Comparison of ENCODE assay signal across 32 mouse cellular contexts in the genomic region with DNA sequence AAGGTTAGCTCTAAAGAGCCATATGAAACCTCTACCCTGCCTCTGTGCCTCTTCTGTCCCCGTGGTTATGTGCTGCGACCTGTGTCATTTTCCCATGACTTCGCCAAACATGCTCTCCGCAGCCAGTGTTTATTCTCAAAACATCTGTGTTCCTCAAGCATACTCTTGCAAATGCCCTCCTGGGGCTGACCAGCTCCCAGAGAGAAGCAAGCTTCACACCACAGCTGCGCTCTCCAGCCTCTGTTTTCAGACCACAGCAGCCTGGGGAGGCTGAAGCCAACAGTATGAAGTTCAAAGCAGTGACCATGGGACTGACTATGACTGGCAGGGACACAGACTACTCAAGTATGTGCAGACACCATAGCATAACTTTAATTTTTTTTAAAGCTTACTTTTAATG.
DNase-seq lines count a peak whose midpoint lies in the region; ATAC-seq and TF ChIP-seq lines count a peak whose summit lies in the region.
"Had no signal": no experiment of that assay in that cellular context is flagged by ENCODE, and none has a peak within 500 bp of the region (broad histone marks: within the 10 kb centered on the region; RNA-seq: fewer than 3 reads in every experiment).

No protein-coding gene starts in this region.

- H3K4me3 ChIP-seq in intestine, embryonic 16.5 days (ENCODE audit: low read length), result no peak overlapping the region
- H3K4me3 ChIP-seq in intestine, postnatal 0 days (ENCODE audit: low read depth, low read length), result no peak overlapping the region
- no peak overlapping the region for H3K4me3 ChIP-seq in kidney, adult 2 months (ENCODE audit: insufficient read depth, low read depth, low read length)
- H3K4me3 ChIP-seq in kidney, embryonic 16.5 days (ENCODE audit: low read length), result no peak overlapping the region
- H3K4me3 ChIP-seq in hindbrain, embryonic 12.5 days, result no peak overlapping the region
- no peak overlapping the region for H3K4me3 ChIP-seq in hindbrain, embryonic 16.5 days (ENCODE audit: low read length)
- H3K4me3 ChIP-seq: embryonic facial prominence, embryonic 10.5 days; embryonic facial prominence, embryonic 15.5 days; forebrain, embryonic 12.5 days; hindbrain, embryonic 10.5 days; intestine, embryonic 15.5 days; limb, embryonic 15.5 days; liver, embryonic 13.5 days; myocyte; neural tube, embryonic 12.5 days had no signal

- H3K9ac ChIP-seq in intestine, embryonic 16.5 days (ENCODE audit: low read depth, low read length), result 0 out of 2 replicates have a peak overlapping the region, but pooled peaks have one; percentile 7
- no peak overlapping the region for H3K9ac ChIP-seq in intestine, postnatal 0 days (ENCODE audit: low read depth, low read length)
- H3K9ac ChIP-seq in kidney, embryonic 16.5 days (replicated peaks; ENCODE audit: low read length), result no peak overlapping the region
- H3K9ac ChIP-seq in hindbrain, embryonic 12.5 days, result no peak overlapping the region
- no peak overlapping the region for H3K9ac ChIP-seq in hindbrain, embryonic 16.5 days (ENCODE audit: low read depth, low read length)
- H3K9ac ChIP-seq: embryonic facial prominence, embryonic 15.5 days; forebrain, embryonic 12.5 days; forebrain, postnatal 0 days; intestine, embryonic 15.5 days; limb, embryonic 15.5 days; liver, embryonic 13.5 days; neural tube, embryonic 12.5 days had no signal

- H3K4me1 ChIP-seq in intestine, embryonic 16.5 days (ENCODE audit: control insufficient read depth, insufficient read depth, low read length), result no peaks in the 10 kb centered on the region
- no peaks in the 10 kb centered on the region for H3K4me1 ChIP-seq in intestine, postnatal 0 days (replicated peaks; ENCODE audit: control insufficient read depth, insufficient read depth, low read length)
- no peaks in the 10 kb centered on the region for H3K4me1 ChIP-seq in kidney, adult 2 months (ENCODE audit: control insufficient read depth, insufficient read depth, low read length)
- no peaks in the 10 kb centered on the region for H3K4me1 ChIP-seq in kidney, embryonic 16.5 days (ENCODE audit: insufficient read depth, low read length)
- H3K4me1 ChIP-seq in hindbrain, embryonic 12.5 days, result peaks cover 6% of the 10 kb centered on the region; the same call in 1 of the 2 replicates
- no peaks in the 10 kb centered on the region for H3K4me1 ChIP-seq in hindbrain, embryonic 16.5 days (ENCODE audit: control insufficient read depth, insufficient read depth, low read depth, low read length)
- H3K4me1 ChIP-seq: forebrain, embryonic 12.5 days; intestine, embryonic 15.5 days; liver, embryonic 13.5 days; neural tube, embryonic 12.5 days had no signal

- no peak for TF ChIP-seq POLR2A in kidney, adult 2 months (IDR thresholded peaks at IDR 0.05; ENCODE audit: low read depth, low read length)

- no peak for ATAC-seq in intestine, embryonic 16.5 days
- ATAC-seq in intestine, postnatal 0 days, result no peak
- peak; percentile 52 for ATAC-seq in kidney, embryonic 16.5 days (ENCODE audit: low FRiP score, low TSS enrichment)
- no peak for ATAC-seq in hindbrain, embryonic 12.5 days (ENCODE audit: low FRiP score)
- no peak for ATAC-seq in hindbrain, embryonic 16.5 days
- ATAC-seq: forebrain, postnatal 0 days; hindbrain, postnatal 0 days; intestine, embryonic 15.5 days; midbrain, embryonic 16.5 days had no signal

- no peaks in the 10 kb centered on the region for H3K27me3 ChIP-seq in intestine, embryonic 16.5 days (replicated peaks; ENCODE audit: control insufficient read depth, insufficient read depth, low read length)
- H3K27me3 ChIP-seq in intestine, postnatal 0 days (replicated peaks; ENCODE audit: control insufficient read depth, insufficient read depth, low read length), result no peaks in the 10 kb centered on the region
- no peaks in the 10 kb centered on the region for H3K27me3 ChIP-seq in kidney, adult 2 months (replicated peaks; ENCODE audit: control insufficient read depth, insufficient read depth, low read length)
- no peaks in the 10 kb centered on the region; the same call in 1 of the 2 replicates for H3K27me3 ChIP-seq in kidney, embryonic 16.5 days (ENCODE audit: insufficient read depth, low read length)
- H3K27me3 ChIP-seq in hindbrain, embryonic 12.5 days, result 0 out of 2 replicates have a peak, but pooled peaks cover 3% of the 10 kb centered on the region
- no peaks in the 10 kb centered on the region for H3K27me3 ChIP-seq in hindbrain, embryonic 16.5 days (replicated peaks; ENCODE audit: control insufficient read depth, insufficient read depth, low read length)
- H3K27me3 ChIP-seq: embryonic facial prominence, embryonic 15.5 days; forebrain, embryonic 12.5 days; intestine, embryonic 15.5 days; neural tube, embryonic 12.5 days had no signal

- H3K36me3 ChIP-seq in intestine, embryonic 16.5 days (ENCODE audit: control insufficient read depth, insufficient read depth, low read length), result no peaks in the 10 kb centered on the region
- H3K36me3 ChIP-seq in intestine, postnatal 0 days (ENCODE audit: control insufficient read depth, insufficient read depth), result no peaks in the 10 kb centered on the region
- H3K36me3 ChIP-seq in kidney, adult 2 months (ENCODE audit: control insufficient read depth, insufficient read depth, low read length), result no peaks in the 10 kb centered on the region
- H3K36me3 ChIP-seq in kidney, embryonic 16.5 days (ENCODE audit: insufficient read depth, low read length), result no peaks in the 10 kb centered on the region
- no peaks in the 10 kb centered on the region for H3K36me3 ChIP-seq in hindbrain, embryonic 12.5 days
- no peaks in the 10 kb centered on the region for H3K36me3 ChIP-seq in hindbrain, embryonic 16.5 days (ENCODE audit: control insufficient read depth, insufficient read depth, low read length)
- H3K36me3 ChIP-seq: embryonic facial prominence, embryonic 10.5 days; embryonic facial prominence, embryonic 15.5 days; forebrain, embryonic 12.5 days; G1E; hindbrain, embryonic 10.5 days; intestine, embryonic 15.5 days; limb, embryonic 15.5 days; liver, embryonic 13.5 days; neural tube, embryonic 12.5 days had no signal

- WGBS in intestine, embryonic 16.5 days, result 56% methylated on average over 5 of the region's 5 CpGs
- WGBS in intestine, postnatal 0 days, result 50% methylated on average over 5 of the region's 5 CpGs
- 36% methylated on average over 5 of the region's 5 CpGs for WGBS in kidney, adult 2 months
- WGBS in kidney, embryonic 16.5 days, result 19% methylated on average over 5 of the region's 5 CpGs
- WGBS in hindbrain, embryonic 12.5 days, result 39% methylated on average over 5 of the region's 5 CpGs
- WGBS in hindbrain, embryonic 16.5 days, result 56% methylated on average over 5 of the region's 5 CpGs

- no peak overlapping the region for H3K4me2 ChIP-seq in intestine, embryonic 16.5 days (ENCODE audit: low read depth, low read length)
- no peak overlapping the region for H3K4me2 ChIP-seq in intestine, postnatal 0 days (replicated peaks; ENCODE audit: low read depth)
- no peak overlapping the region for H3K4me2 ChIP-seq in kidney, embryonic 16.5 days (replicated peaks; ENCODE audit: low read depth, low read length)
- no peak overlapping the region for H3K4me2 ChIP-seq in hindbrain, embryonic 12.5 days (replicated peaks)
- no peak overlapping the region for H3K4me2 ChIP-seq in hindbrain, embryonic 16.5 days (ENCODE audit: low read length)
- H3K4me2 ChIP-seq: embryonic facial prominence, embryonic 15.5 days; forebrain, embryonic 12.5 days; intestine, embryonic 15.5 days; limb, embryonic 15.5 days; liver, embryonic 13.5 days; midbrain, embryonic 11.5 days; neural tube, embryonic 12.5 days had no signal

- no peaks in the 10 kb centered on the region for H3K9me3 ChIP-seq in intestine, embryonic 16.5 days (ENCODE audit: control insufficient read depth, low read length)
- H3K9me3 ChIP-seq in intestine, postnatal 0 days (ENCODE audit: control insufficient read depth), result no peaks in the 10 kb centered on the region
- H3K9me3 ChIP-seq in kidney, embryonic 16.5 days (ENCODE audit: low read length), result no peaks in the 10 kb centered on the region
- no peaks in the 10 kb centered on the region for H3K9me3 ChIP-seq in hindbrain, embryonic 12.5 days (replicated peaks)
- no peaks in the 10 kb centered on the region for H3K9me3 ChIP-seq in hindbrain, embryonic 16.5 days (ENCODE audit: control insufficient read depth, low read length)
- H3K9me3 ChIP-seq: embryonic facial prominence, embryonic 10.5 days; embryonic facial prominence, embryonic 15.5 days; forebrain, embryonic 12.5 days; G1E; hindbrain, embryonic 10.5 days; intestine, embryonic 15.5 days; limb, embryonic 15.5 days; liver, embryonic 13.5 days; neural tube, embryonic 12.5 days had no signal

- no peak overlapping the region for H3K27ac ChIP-seq in intestine, embryonic 16.5 days (ENCODE audit: low read length)
- H3K27ac ChIP-seq in intestine, postnatal 0 days (ENCODE audit: low read depth, low read length), result no peak overlapping the region
- no peak overlapping the region for H3K27ac ChIP-seq in kidney, adult 2 months (ENCODE audit: insufficient read depth, low read depth, low read length)
- no peak overlapping the region for H3K27ac ChIP-seq in kidney, embryonic 16.5 days (ENCODE audit: low read length)
- no peak overlapping the region for H3K27ac ChIP-seq in hindbrain, embryonic 12.5 days
- H3K27ac ChIP-seq in hindbrain, embryonic 16.5 days (ENCODE audit: low read depth, low read length), result no peak overlapping the region
- H3K27ac ChIP-seq: embryonic facial prominence, embryonic 10.5 days; embryonic facial prominence, embryonic 15.5 days; forebrain, embryonic 12.5 days; hindbrain, embryonic 10.5 days; hindbrain, postnatal 0 days; intestine, embryonic 15.5 days; limb, embryonic 15.5 days; liver, embryonic 13.5 days; neural tube, embryonic 12.5 days had no signal

- no peak for TF ChIP-seq CTCF in intestine, postnatal 0 days (IDR thresholded peaks at IDR 0.05; ENCODE audit: low read depth)
- no peak for TF ChIP-seq CTCF in kidney, adult 2 months (conservative IDR thresholded peaks at IDR 0.05; ENCODE audit: insufficient read depth, insufficient read length, low read depth, low read length)

- DNase-seq in kidney, adult 2 months, result peak; percentile 11
- peak; percentile 21 to 36 for DNase-seq in kidney, postnatal 4 days
- no peak for DNase-seq in heart, adult 11 months
- DNase-seq: adrenal gland, adult 8-10 months; cerebellum, adult 8-10 months; cerebellum, postnatal 25 days; forebrain, postnatal 0 days; gastrocnemius, postnatal 10 days; heart, postnatal 14 days; layer of hippocampus, postnatal 36 days; left cerebral cortex, postnatal 4 days; liver, embryonic 13.5 days; lung, adult 2 months; lung, postnatal 14 days; right cerebral cortex, adult 18-20 months had no signal
